Comparison of ENCODE assay signal across 15 mouse cellular contexts in the genomic region with DNA sequence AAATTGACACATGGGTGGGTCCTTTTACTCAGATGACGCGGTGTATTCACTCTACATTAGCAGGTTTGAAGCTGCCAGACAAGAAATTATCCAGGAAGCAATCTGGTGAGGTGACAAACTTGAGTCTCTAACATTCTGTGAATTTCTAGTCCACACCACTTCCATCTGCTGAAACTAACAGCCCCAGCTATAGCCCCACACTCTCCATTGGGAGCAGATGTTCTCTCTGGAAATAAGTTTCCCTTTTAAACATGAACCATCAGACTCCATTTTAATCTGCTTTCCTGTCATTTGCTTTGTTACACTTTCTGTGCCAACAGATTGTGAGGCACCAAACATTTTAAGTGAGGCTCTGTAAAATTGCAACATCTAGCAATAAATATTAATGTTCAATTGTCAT.
"Had no signal": no experiment of that assay in that cellular context is flagged by ENCODE, and none has a peak within 500 bp of the region (broad histone marks: within the 10 kb centered on the region; RNA-seq: fewer than 3 reads in every experiment).

No protein-coding gene starts in this region.

- H3K4me2 ChIP-seq: liver, embryonic 13.5 days; lung, embryonic 14.5 days; midbrain, embryonic 12.5 days; midbrain, embryonic 15.5 days; neural tube, embryonic 12.5 days; neural tube, embryonic 15.5 days had no signal

- H3K4me3 ChIP-seq: layer of hippocampus, adult 2 months; liver, embryonic 13.5 days; midbrain, embryonic 12.5 days; midbrain, embryonic 15.5 days; neural tube, embryonic 12.5 days; neural tube, embryonic 15.5 days had no signal

- H3K9me3 ChIP-seq: liver, embryonic 13.5 days; midbrain, embryonic 12.5 days; midbrain, embryonic 15.5 days; neural tube, embryonic 12.5 days; neural tube, embryonic 15.5 days had no signal

- ATAC-seq: lung, postnatal 0 days; midbrain, embryonic 15.5 days had no signal

- H3K27me3 ChIP-seq: liver, embryonic 13.5 days; midbrain, embryonic 12.5 days; midbrain, embryonic 15.5 days; neural tube, embryonic 12.5 days; neural tube, embryonic 15.5 days had no signal

- DNase-seq: kidney, adult 2 months; kidney, postnatal 25 days; liver, embryonic 13.5 days; lung, embryonic 14.5 days; right cerebral cortex, postnatal 25 days; thymus, adult 2 months; thymus, postnatal 25 days had no signal

- H3K27ac ChIP-seq: kidney, postnatal 0 days; layer of hippocampus, adult 2 months; liver, embryonic 13.5 days; macrophage; midbrain, embryonic 12.5 days; midbrain, embryonic 15.5 days; neural tube, embryonic 12.5 days; neural tube, embryonic 15.5 days had no signal

- H3K4me1 ChIP-seq: liver, embryonic 13.5 days; midbrain, embryonic 12.5 days; midbrain, embryonic 15.5 days; neural tube, embryonic 12.5 days; neural tube, embryonic 15.5 days had no signal

- H3K36me3 ChIP-seq: liver, embryonic 13.5 days; midbrain, embryonic 12.5 days; midbrain, embryonic 15.5 days; neural tube, embryonic 12.5 days; neural tube, embryonic 15.5 days had no signal

- H3K9ac ChIP-seq: liver, embryonic 13.5 days; lung, embryonic 14.5 days; midbrain, embryonic 12.5 days; midbrain, embryonic 15.5 days; neural tube, embryonic 12.5 days; neural tube, embryonic 15.5 days had no signal
